Mouse (Mus musculus) midbrain, embryonic 12.5 days (tissue): ENCODE measurements at regions not wholly inside any gene's neighbourhood (a gene's known extent, or its start where the extent isn't known, plus 50 kb on each side); places are given as distances from the start of the nearest gene placed in this dataset.
A peak's percentile ranks its signal among the peaks of the same experiment; 100 is the strongest.

Source experiments
- ATAC-seq: fragments of 200-750 bp; cut with Nextera tagmentation; 2 replicates; pipeline ENCODE4 v1.8.0; 2017; ENCODE audit warnings: low read depth, moderate TSS enrichment, moderate library complexity; ENCODE audit not compliant: low FRiP score
- H3K27ac ChIP-seq: fragments of 300-500 bp; sonication (generic); replicated peaks from 2 replicates; pipeline ENCODE4 v1.5.1; 2016; ENCODE audit warnings: mild to moderate bottlenecking
- H3K27me3 ChIP-seq: fragments of 300-500 bp; sonication (generic); 2 replicates; pipeline ENCODE4 v1.6.1; 2016; ENCODE audit warnings: mild to moderate bottlenecking
- H3K36me3 ChIP-seq: fragments of 300-500 bp; sonication (generic); 2 replicates; pipeline ENCODE4 v1.6.1; 2016
- H3K4me1 ChIP-seq: fragments of 300-500 bp; sonication (generic); 2 replicates; pipeline ENCODE4 v1.6.1; 2016
- H3K4me2 ChIP-seq: fragments of 300-500 bp; sonication (generic); replicated peaks from 2 replicates; pipeline ENCODE4 v1.6.1; 2016; ENCODE audit warnings: mild to moderate bottlenecking, moderate library complexity
- H3K4me3 ChIP-seq: fragments of 300-500 bp; sonication (generic); 2 replicates; pipeline ENCODE4 v1.5.1; 2016; ENCODE audit warnings: mild to moderate bottlenecking
- H3K9ac ChIP-seq: fragments of 300-500 bp; sonication (generic); replicated peaks from 2 replicates; pipeline ENCODE4 v1.6.1; 2016; ENCODE audit warnings: mild to moderate bottlenecking, moderate library complexity
- H3K9me3 ChIP-seq: fragments of 300-500 bp; sonication (generic); 2 replicates; pipeline ENCODE4 v1.6.1; 2016; ENCODE audit warnings: mild to moderate bottlenecking
- WGBS: fragments of 180-500 bp; shearing (Covaris S2); methylation state at CpG from one replicate; pipeline ENCODE4 v1.1.7; 2016; 5-methylcytosine and 5-hydroxymethylcytosine counted together

DNA sequence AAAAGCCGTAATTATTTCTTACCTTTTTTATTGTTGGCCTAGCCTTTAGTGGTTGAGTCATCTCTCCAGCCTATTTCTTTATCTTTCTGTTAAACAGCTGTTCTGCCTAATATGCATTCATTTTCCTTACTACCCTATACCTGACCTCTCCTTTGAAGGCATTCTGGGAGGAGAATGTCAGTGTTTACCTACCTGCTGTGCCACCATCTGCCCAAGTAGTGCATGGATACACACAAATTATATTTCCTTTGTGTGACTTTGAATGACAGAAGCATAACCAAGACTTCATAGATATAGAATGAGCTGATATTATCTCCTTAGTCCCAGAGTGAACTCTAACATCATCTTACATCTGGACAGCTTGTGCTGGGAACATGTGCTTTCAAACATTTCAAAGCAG lies 293.5 kb upstream of the Tom1l1 start:
- Histone ChIP-seq H3K4me1 (no peaks in the 10 kb centered on the region), H3K36me3 (no peaks in the 10 kb centered on the region), H3K4me3 (no peak overlapping the region), H3K9me3 (no peaks in the 10 kb centered on the region), H3K27ac (no peak overlapping the region), H3K27me3 (no peaks in the 10 kb centered on the region), H3K9ac (no peak overlapping the region), H3K4me2 (no peak overlapping the region)
- 90% methylated on average over 1 of the region's 1 CpGs for WGBS
- ATAC-seq, result no peak

GRCm38 (mm10) chr11:90978234-90978633 lies 290.1 kb upstream of the Tom1l1 start:
- Histone ChIP-seq H3K9ac (no peak overlapping the region), H3K4me1 (no peaks in the 10 kb centered on the region), H3K4me2 (no peak overlapping the region), H3K36me3 (no peaks in the 10 kb centered on the region), H3K4me3 (no peak overlapping the region), H3K27me3 (no peaks in the 10 kb centered on the region), H3K9me3 (no peaks in the 10 kb centered on the region), H3K27ac (no peak overlapping the region)
- 84% methylated on average over 3 of the region's 3 CpGs for WGBS
- no peak for ATAC-seq

- H3K9me3 ChIP-seq, result no peaks in the 10 kb centered on the region
- no peaks in the 10 kb centered on the region for H3K36me3 ChIP-seq
- H3K4me2 ChIP-seq, result no peak overlapping the region
- no peaks in the 10 kb centered on the region for H3K27me3 ChIP-seq
- no peak for ATAC-seq
- H3K4me1 ChIP-seq, result no peaks in the 10 kb centered on the region
- H3K27ac ChIP-seq, result no peak overlapping the region
- H3K4me3 ChIP-seq, result no peak overlapping the region
- 91% methylated on average over 5 of the region's 5 CpGs for WGBS
- no peak overlapping the region for H3K9ac ChIP-seq
Measured at GRCm38 (mm10) chr11:90941076-90941475, 252.9 kb upstream of the Tom1l1 start.

GRCm38 (mm10) chr11:90925738-90926137 lies 237.6 kb upstream of the Tom1l1 start:
- Histone ChIP-seq H3K9ac (no peak overlapping the region), H3K27me3 (no peaks in the 10 kb centered on the region), H3K4me1 (no peaks in the 10 kb centered on the region), H3K27ac (no peak overlapping the region), H3K9me3 (no peaks in the 10 kb centered on the region), H3K4me2 (no peak overlapping the region), H3K4me3 (no peak overlapping the region), H3K36me3 (no peaks in the 10 kb centered on the region)
- no peak for ATAC-seq

GRCm38 (mm10) chr11:90917782-90918181 lies 229.6 kb upstream of the Tom1l1 start:
- Histone ChIP-seq H3K27me3 (no peaks in the 10 kb centered on the region), H3K4me1 (no peaks in the 10 kb centered on the region), H3K4me2 (no peak overlapping the region), H3K9me3 (no peaks in the 10 kb centered on the region), H3K4me3 (no peak overlapping the region), H3K36me3 (no peaks in the 10 kb centered on the region), H3K9ac (no peak overlapping the region), H3K27ac (no peak overlapping the region)
- ATAC-seq, result no peak
- WGBS, result 77% methylated on average over 3 of the region's 3 CpGs

DNA sequence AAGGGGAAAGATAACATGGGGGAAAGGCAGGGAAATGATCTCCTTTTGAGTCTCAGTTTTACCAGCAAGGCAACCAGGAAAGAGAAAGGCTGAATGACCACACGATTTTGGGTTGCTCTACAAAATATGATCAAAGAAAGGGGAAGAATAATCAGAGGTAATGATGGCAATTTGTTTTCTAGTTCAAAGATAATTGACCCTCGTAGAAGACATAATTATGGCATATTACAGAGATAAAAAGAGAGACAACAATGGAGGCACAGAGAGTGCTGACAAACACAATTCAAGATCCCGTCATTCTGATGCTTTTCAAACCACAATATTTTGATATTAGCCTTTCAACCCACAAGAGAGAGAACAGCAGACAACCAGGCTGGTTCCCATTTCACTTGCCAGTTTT lies 206.1 kb upstream of the Tom1l1 start:
- Histone ChIP-seq H3K4me3 (no peak overlapping the region), H3K27me3 (no peaks in the 10 kb centered on the region), H3K4me2 (no peak overlapping the region), H3K36me3 (no peaks in the 10 kb centered on the region), H3K4me1 (no peaks in the 10 kb centered on the region), H3K27ac (no peak overlapping the region), H3K9ac (no peak overlapping the region), H3K9me3 (no peaks in the 10 kb centered on the region)
- ATAC-seq, result no peak
- whole genome bisulfite sequencing, result 64% methylated on average over 3 of the region's 3 CpGs

GRCm38 (mm10) chr11:90873122-90873521 lies 185.0 kb upstream of the Tom1l1 start:
- Histone ChIP-seq H3K4me1 (no peaks in the 10 kb centered on the region), H3K36me3 (no peaks in the 10 kb centered on the region), H3K27me3 (no peaks in the 10 kb centered on the region), H3K4me2 (no peak overlapping the region), H3K9ac (no peak overlapping the region), H3K27ac (no peak overlapping the region), H3K9me3 (no peaks in the 10 kb centered on the region), H3K4me3 (no peak overlapping the region)
- no peak for ATAC-seq

- WGBS, result 52% methylated on average over 2 of the region's 2 CpGs
- no peaks in the 10 kb centered on the region for H3K27me3 ChIP-seq
- no peak overlapping the region for H3K27ac ChIP-seq
- no peaks in the 10 kb centered on the region for H3K9me3 ChIP-seq
- H3K4me3 ChIP-seq, result no peak overlapping the region
- H3K4me2 ChIP-seq, result no peak overlapping the region
- ATAC-seq, result no peak
- H3K4me1 ChIP-seq, result no peaks in the 10 kb centered on the region
- no peak overlapping the region for H3K9ac ChIP-seq
- H3K36me3 ChIP-seq, result no peaks in the 10 kb centered on the region
Measured at GRCm38 (mm10) chr11:90871686-90872085, 183.5 kb upstream of the Tom1l1 start.

GRCm38 (mm10) chr11:90863981-90864760 lies 176.0 kb upstream of the Tom1l1 start:
- Histone ChIP-seq H3K27ac (no peak overlapping the region), H3K9me3 (no peaks in the 10 kb centered on the region), H3K4me1 (no peaks in the 10 kb centered on the region), H3K4me3 (no peak overlapping the region), H3K27me3 (no peaks in the 10 kb centered on the region), H3K4me2 (no peak overlapping the region), H3K9ac (no peak overlapping the region), H3K36me3 (no peaks in the 10 kb centered on the region)
- 86% methylated on average over 4 of the region's 4 CpGs for WGBS
- no peak for ATAC-seq

- 97% methylated on average over 1 of the region's 1 CpGs for WGBS
- no peak for ATAC-seq
- no peak overlapping the region for H3K4me3 ChIP-seq
- H3K9ac ChIP-seq, result no peak overlapping the region
- no peaks in the 10 kb centered on the region for H3K27me3 ChIP-seq
- no peak overlapping the region for H3K27ac ChIP-seq
- H3K36me3 ChIP-seq, result no peaks in the 10 kb centered on the region
- 0 out of 2 replicates have a peak, but pooled peaks cover 2% of the 10 kb centered on the region for H3K4me1 ChIP-seq
- no peaks in the 10 kb centered on the region for H3K9me3 ChIP-seq
- no peak overlapping the region for H3K4me2 ChIP-seq
Measured at GRCm38 (mm10) chr11:90855731-90856130, 167.6 kb upstream of the Tom1l1 start.

DNA sequence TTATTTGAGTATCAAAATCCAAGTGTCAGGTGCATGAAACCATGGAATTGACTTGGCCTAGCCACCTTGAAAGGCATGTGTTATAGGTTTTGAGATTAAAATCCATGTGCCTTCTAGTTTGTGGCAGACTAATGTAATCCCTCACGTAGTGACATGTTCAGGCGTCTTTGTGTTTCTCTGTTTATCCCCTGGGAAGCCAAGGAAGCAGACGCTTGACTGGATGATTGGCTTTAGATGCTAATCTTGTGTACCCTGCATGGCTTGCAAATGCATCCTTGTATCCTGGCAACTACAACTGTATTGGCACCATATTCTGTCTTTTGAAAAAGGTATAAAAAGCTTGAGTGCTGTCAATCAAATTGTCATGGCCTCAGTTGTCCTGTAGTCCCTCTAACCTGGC lies 167.2 kb upstream of the Tom1l1 start:
- 0 out of 2 replicates have a peak, but pooled peaks have one; percentile 49 for ATAC-seq
- Histone ChIP-seq H3K36me3 (no peaks in the 10 kb centered on the region), H3K9ac (no peak overlapping the region), H3K27ac (no peak overlapping the region), H3K4me2 (no peak overlapping the region), H3K4me1 (0 out of 2 replicates have a peak, but pooled peaks cover 2% of the 10 kb centered on the region), H3K4me3 (no peak overlapping the region), H3K27me3 (no peaks in the 10 kb centered on the region), H3K9me3 (no peaks in the 10 kb centered on the region)
- WGBS, result 31% methylated on average over 3 of the region's 3 CpGs

GRCm38 (mm10) chr11:90851221-90851620 lies 163.1 kb upstream of the Tom1l1 start:
- no peak overlapping the region for H3K4me3 ChIP-seq
- H3K4me2 ChIP-seq, result no peak overlapping the region
- no peaks in the 10 kb centered on the region for H3K36me3 ChIP-seq
- 0 out of 2 replicates have a peak, but pooled peaks cover 2% of the 10 kb centered on the region for H3K4me1 ChIP-seq
- no peaks in the 10 kb centered on the region for H3K9me3 ChIP-seq
- H3K27me3 ChIP-seq, result no peaks in the 10 kb centered on the region
- no peak overlapping the region for H3K9ac ChIP-seq
- no peak overlapping the region for H3K27ac ChIP-seq
- no peak for ATAC-seq

DNA sequence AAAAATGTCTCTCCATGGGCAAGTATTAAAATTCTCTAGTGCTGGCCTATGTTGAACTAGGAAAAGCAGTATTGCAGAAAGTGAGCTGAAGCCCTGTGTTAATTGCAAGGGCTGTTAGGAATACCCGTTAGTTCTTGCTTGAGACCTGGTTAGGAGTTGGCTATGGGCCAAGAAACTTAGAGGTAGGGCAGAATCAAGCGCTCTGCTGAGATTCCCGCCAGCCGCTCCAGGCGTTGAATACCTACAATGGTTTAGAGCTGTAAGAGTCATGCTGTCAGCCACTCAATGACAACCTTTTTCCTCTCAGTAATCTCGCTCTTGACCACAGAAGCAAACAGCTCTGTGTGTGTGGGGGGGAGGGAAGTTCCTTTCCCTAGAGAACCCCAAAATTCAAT lies 156.8 kb upstream of the Tom1l1 start:
- Histone ChIP-seq H3K27ac (no peak overlapping the region), H3K4me2 (no peak overlapping the region), H3K4me3 (no peak overlapping the region), H3K9me3 (peaks cover 8% of the 10 kb centered on the region; the same call in 1 of the 2 replicates), H3K4me1 (no peaks in the 10 kb centered on the region), H3K9ac (no peak overlapping the region), H3K36me3 (no peaks in the 10 kb centered on the region), H3K27me3 (no peaks in the 10 kb centered on the region)
- WGBS, result 81% methylated on average over 6 of the region's 6 CpGs
- no peak for ATAC-seq
